Mouse (Mus musculus) MN1 (cell line): ENCODE measurements around the gene 9130023H24Rik.

Experiments used
- DNase-seq: peaks from one replicate; pipeline ENCODE4 v3.0.0-alpha.2; 2016; ENCODE audit warnings: low spot score

Gene 9130023H24Rik

GRCm38 (mm10) chr7:128246496-128247391 is 8.9 kb upstream of the 9130023H24Rik start, which contains the start of gene Tgfb1i1:
TSS of gene Tgfb1i1 (plus strand) at chr7:128246812.
- DNase-seq: peak; percentile 45

GRCm38 (mm10) chr7:128245547-128245946 is 7.7 kb upstream of the 9130023H24Rik start:
- no peak for DNase-seq

DNA sequence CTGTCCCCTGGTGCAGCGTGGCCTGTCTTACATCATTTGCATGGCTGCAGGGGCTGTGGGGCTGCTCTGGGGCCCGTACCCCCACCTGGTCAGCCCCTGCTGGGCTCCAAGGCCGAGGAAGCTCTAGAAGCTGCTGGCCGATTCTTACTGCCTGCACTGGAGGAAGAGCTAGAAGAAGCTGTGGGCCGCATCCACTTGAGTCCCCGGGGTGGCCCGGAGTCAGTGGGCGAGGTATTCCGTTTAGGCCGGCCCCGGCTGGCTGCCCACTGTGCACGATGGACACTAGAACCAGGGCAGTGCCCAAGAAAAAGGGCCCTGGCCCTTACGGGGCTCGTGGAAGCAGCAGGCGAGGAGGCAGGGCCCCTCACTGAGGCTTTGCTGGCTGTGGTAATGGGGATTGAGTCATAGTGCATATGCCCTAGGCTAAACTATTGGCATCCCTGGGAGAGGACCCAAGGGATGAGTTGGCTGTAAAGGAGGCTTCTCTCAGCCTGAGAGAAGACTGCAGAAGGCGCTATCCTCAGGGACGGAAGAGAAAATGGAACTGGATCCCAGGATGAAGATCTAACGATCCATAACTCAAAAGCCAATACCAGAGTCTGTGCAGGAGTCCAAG is 6.7 kb upstream of the 9130023H24Rik start:
- no peak for DNase-seq

- no peak for DNase-seq
These were observed 6.1 kb upstream of the 9130023H24Rik start for GRCm38 (mm10) chr7:128243921-128244320.

GRCm38 (mm10) chr7:128242331-128242730 is 4.5 kb upstream of the 9130023H24Rik start:
- no peak for DNase-seq

DNA sequence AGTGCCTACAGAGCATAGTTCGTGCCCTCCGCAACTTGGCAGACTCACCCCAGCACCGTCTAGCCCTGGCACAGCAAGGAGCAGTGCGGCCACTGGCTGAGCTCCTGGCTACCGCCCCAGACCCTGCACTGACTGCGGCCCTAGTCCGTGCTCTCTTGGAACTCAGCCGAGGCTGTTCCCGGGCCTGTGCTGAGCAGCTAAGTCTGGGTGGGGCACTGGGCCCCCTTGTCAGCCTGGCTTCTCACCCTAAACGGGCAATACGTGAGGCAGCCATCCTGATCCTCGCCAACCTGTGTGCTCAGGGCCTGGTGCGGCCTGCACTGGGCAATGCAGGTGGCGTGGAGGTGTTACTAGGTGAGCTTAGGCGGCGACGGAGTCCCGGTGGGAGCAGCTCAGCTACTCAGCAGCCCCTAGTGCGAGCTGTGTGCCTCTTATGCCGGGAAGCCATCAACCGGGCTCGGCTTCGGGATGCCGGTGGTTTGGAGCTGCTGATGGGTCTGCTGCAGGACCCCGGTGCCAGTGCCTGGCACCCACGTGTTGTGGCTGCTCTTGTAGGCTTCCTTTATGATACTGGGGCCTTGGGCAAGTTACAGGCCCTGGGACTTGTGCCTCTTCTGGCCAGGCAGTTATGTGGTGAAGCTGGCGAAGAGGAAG is 2.4 kb upstream of the 9130023H24Rik start:
- DNase-seq: no peak

- peak; percentile 64 for DNase-seq
These were observed 1.2 kb upstream of the 9130023H24Rik start for GRCm38 (mm10) chr7:128238991-128239390.

- no peak for DNase-seq
These were observed 271 bp downstream of the 9130023H24Rik start for GRCm38 (mm10) chr7:128237593-128237926.

DNA sequence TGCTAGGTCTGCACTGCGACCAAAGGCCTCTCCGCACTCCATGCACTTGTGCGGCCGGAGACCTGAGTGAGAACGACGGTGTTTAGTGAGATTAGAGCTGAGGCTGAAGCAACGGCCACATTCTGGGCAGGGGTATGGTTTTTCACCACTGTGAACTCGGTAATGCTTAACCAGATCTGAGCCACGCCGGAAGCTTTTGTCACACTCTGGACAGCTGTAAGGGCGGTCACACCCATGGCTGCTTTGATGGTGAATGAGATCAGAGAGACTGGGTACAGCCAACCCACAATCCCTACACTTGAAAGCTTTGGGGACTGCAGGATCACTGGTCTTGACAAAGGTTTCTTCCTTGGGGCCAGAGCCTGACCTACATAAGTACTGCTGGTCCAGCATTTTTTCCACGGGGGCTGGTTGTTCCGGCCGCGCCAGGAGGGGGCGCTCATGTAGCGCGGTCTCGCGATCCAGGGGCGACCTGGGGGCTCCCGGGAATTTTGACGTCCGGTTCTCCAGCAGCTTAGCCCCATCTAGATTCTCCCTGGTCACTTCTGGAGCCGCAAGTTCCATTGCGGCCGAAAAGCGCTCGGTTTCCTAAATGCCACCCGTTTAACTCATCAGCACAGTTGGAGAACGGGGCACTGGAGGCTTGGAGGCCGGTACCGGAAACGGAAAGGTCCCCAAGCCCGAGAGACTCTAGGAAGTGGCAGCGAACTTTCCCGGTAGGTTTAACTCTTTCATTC is 807 bp downstream of the 9130023H24Rik start, which contains the start of gene Armc5:
Gene Armc5, plus strand, starts transcription at position 487 of the 737 bp plus-strand sequence.
- peak; percentile 82 for DNase-seq

DNA sequence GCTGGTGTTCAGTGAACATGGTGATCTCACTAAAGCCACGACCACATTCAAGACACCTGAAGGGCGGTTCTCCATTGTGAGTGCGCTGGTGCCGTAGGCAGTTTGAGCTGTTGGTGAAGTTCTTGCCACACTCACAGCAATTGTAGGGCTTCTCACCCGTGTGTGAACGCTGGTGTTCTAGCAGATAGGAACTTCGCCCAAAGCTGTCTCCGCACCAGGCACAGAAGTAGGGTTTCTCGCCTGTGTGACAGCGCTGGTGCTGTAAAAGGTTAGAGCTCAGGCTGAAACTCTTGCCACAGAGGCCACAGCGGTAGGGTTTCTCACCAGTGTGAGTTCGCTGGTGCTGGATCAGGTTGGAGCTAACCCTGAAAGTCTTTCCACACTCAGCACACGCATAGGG is 1.4 kb downstream of the 9130023H24Rik start:
- DNase-seq: no peak

DNA sequence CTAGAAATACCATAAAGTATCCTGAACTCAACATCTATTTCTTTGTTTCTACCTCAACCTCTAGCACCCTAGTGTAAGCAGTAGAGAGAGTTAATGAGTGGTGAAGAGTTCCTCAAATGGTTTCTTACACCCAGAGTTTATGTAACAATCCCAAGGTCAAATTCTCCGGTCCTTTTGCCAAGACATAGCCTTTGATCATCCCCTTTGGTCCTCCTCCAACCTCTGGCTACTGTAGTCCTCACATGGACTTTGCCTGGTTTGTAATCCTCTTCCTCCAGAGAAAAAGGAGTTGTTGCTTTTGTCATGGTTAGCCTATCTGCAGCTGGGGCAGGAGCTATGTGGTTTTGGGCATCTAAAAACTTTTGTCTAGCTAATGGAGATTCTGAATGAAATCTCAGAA is 2.4 kb downstream of the 9130023H24Rik start:
- DNase-seq: no peak

DNA sequence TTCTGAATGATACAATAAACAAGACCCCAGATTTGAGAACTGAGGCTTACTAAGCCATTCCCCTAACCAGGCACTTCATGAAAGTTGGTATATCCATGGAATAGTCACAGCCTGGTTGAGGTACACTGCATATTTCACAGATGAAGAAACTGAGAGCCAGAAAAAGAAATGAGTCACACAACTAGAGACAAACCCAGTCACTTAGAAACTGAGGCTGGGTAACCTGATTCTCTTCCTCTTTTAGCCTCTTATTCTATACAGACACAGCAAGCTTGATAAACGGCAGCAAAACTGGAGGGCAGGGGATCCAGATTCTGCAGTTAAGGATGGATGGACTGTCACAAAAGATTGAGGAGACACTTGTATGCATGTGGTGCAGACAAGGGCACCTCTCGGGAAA is 3.0 kb downstream of the 9130023H24Rik start:
- no peak for DNase-seq

- no peak for DNase-seq
These were observed 6.1 kb downstream of the 9130023H24Rik start for GRCm38 (mm10) chr7:128231741-128232140.

GRCm38 (mm10) chr7:128220936-128221335 is 16.9 kb downstream of the 9130023H24Rik start:
- no peak for DNase-seq

- no peak for DNase-seq
These were observed 17.9 kb downstream of the 9130023H24Rik start for GRCm38 (mm10) chr7:128219952-128220351.

DNA sequence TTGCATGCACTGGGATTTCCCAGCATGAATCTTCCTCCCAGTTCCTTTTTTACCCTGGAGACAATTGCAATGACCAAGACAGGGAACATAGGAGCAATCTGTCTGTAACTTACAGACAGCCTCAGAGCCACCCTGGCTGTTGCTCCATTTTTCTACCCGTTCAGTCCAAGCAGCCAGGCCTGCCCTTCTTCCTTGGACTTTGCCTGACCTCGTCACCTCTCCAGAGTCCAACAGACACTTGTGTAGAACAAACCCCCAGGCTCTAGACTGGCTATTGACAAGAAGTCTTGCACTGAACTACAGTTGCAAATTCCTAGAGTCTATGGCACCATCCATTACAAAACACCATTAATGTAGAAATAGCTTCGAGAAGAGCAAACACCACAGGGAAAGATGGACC is 28.0 kb downstream of the 9130023H24Rik start:
- DNase-seq: no peak

DNA sequence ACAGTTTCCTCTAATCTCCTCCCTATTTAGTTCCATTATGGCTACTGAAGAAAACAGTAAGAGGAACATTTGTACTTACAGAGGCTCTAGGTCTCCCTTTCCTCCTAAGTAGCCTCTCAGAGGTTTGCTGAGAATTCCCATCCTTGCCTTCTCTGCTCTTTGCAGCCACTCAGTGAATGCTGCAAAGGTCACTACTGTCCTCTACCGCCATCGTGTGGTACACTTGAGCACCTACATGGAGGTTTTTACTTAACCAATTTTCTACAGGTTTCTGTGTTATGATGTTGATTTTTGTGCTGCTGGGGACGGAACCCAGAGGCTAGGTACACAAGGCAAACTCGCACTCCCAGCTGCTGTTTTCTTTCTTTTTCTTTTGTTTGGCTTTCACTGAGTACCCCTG is 29.6 kb downstream of the 9130023H24Rik start:
- DNase-seq: peak; percentile 78

GRCm38 (mm10) chr7:128206152-128206551 is 31.7 kb downstream of the 9130023H24Rik start, which contains the start of gene Cox6a2:
TSS of gene Cox6a2 (minus strand) at chr7:128206387.
- no peak for DNase-seq

- DNase-seq: no peak
These were observed 32.1 kb downstream of the 9130023H24Rik start for GRCm38 (mm10) chr7:128205695-128206094.

DNA sequence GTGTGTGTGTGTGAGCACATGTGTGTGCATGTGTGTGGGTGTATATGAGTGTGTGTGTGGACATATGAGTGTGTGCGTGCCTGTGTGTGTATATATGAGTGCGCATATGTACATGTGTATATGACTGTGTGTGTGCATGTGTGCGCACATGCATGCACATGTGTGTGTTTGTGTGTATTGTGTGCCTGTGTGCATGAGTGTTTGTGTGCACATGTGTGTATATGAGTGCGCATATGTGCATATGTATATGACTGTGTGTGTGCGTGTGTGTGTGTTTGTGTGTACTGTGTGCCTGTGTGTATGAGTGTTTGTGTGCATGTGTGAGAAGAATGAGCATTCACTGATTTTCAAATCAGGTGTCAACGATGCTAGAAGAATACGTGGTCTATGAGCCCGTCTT is 33.7 kb downstream of the 9130023H24Rik start:
- no peak for DNase-seq

- DNase-seq: no peak
These were observed 34.8 kb downstream of the 9130023H24Rik start for GRCm38 (mm10) chr7:128203071-128203470.

DNA sequence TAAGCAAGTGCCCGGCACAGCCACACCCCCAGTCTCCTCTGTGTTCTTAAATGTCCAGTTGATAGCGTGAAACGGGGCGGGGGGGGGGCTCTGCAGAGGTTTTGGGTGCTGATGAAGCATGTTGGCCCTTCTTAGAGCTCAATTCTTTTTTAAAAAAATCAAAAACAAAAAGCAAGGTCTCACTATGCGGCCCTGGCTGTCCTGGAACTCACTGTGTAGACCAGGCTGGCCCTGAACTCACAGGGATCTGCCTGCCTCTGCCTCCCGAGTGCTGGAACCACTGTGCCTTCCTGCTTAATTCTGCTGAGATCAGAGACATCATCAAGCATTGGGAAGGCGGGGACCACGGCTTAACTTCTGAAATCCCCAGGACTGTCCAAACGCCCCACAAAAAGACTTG is 36.2 kb downstream of the 9130023H24Rik start:
- no peak for DNase-seq
